Mouse (Mus musculus) hindbrain, embryonic 13.5 days (tissue): ENCODE measurements around the gene Kdm3a. TPM values are rescaled to one million over a fixed set of nuclear protein-coding genes. Genes with fewer than 3 reads are reported as not detected.

ENCODE experiments used
- ATAC-seq: fragments of 200-750 bp; cut with Nextera tagmentation; 2 replicates; pipeline ENCODE4 v1.8.0; 2017; ENCODE audit warnings: moderate TSS enrichment; ENCODE audit not compliant: low FRiP score
- H3K27ac ChIP-seq: fragments of 300-500 bp; sonication (generic); 2 replicates; pipeline ENCODE4 v1.5.1; 2015; ENCODE audit warnings: inconsistent platforms, mild to moderate bottlenecking, moderate library complexity
- H3K27me3 ChIP-seq: fragments of 300-500 bp; sonication (generic); 2 replicates; pipeline ENCODE4 v1.6.1; 2015; ENCODE audit warnings: mild to moderate bottlenecking, inconsistent platforms
- H3K36me3 ChIP-seq: fragments of 300-500 bp; sonication (generic); 2 replicates; pipeline ENCODE4 v1.6.1; 2015; ENCODE audit warnings: mild to moderate bottlenecking, inconsistent platforms
- H3K4me1 ChIP-seq: fragments of 300-500 bp; sonication (generic); replicated peaks from 2 replicates; pipeline ENCODE4 v1.6.1; 2015; ENCODE audit warnings: inconsistent platforms
- H3K4me2 ChIP-seq: fragments of 300-500 bp; sonication (generic); 2 replicates; pipeline ENCODE4 v1.6.1; 2015; ENCODE audit warnings: inconsistent platforms, mild to moderate bottlenecking, moderate library complexity
- H3K4me3 ChIP-seq: fragments of 300-500 bp; sonication (generic); 2 replicates; pipeline ENCODE4 v1.5.1; 2015; ENCODE audit warnings: mild to moderate bottlenecking, inconsistent platforms
- H3K9ac ChIP-seq: fragments of 300-500 bp; sonication (generic); 2 replicates; pipeline ENCODE4 v1.6.1; 2015; ENCODE audit warnings: mild to moderate bottlenecking, inconsistent platforms
- H3K9me3 ChIP-seq: fragments of 300-500 bp; sonication (generic); 2 replicates; pipeline ENCODE4 v1.6.1; 2016; ENCODE audit warnings: inconsistent platforms
- WGBS: fragments of 180-500 bp; shearing (Covaris S2); methylation state at CpG from one replicate; pipeline ENCODE4 v1.1.7; 2015; 5-methylcytosine and 5-hydroxymethylcytosine counted together
- polyA plus RNA-seq: library from polyadenylated mRNA; unstranded; fragments of >200 nt; fragmentation: Nextera tagmentation; extraction: Ambion mirVana; gene quantifications from 2 replicates; pipeline ENCODE4 v1.2.1, GENCODE M21; 2015

Kdm3a gene
- 52.0 and 54.3 TPM in 2 replicates for polyA plus RNA-seq

DNA sequence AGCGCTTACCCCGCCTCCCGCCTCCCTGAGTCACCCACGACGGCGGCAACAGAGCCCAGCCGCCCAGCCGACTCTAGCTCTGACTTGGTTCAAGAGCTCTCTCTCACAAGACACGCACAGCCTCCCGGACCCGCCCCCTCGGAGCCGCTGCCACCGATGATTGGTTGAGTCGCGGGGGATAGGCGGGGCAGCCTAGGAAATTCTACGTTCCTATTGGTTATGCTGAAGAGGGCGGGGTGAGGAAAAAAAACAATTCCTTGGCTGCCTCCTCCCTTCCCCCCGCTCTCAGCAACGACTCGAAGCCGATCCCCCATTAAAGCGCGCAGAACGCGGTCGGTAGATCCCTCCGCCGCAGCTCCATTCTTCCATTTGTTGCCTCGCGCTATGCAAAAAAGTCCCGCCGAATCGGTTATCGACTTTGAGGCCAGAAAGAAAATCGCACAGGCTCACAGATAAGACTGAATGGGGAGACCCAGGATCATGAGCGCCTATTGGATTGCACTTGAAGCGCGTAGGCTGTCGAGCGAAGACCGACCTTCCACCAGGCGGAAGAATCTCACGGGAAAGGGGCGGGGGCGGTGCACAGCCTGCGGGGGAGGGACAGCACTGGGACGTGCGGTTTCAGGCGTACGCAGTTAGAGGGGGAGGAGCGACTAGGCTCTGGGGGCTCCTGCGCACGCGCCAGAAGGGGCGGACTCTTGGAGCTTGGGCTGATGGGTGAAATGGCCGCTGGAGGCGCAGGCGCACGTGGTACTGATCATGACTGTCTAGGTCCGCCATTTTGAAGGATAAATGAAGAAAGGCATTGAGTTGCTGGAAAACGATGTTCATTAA, at the start of gene Kdm3a:
Kdm3a (minus strand) TSS at position 162 of the 834 bp plus-strand sequence.
- Histone ChIP-seq H3K4me3 (peak within 1 kb of the TSS; percentile 83), H3K27me3 (peaks cover 13% of the 10 kb centered on the region)

DNA sequence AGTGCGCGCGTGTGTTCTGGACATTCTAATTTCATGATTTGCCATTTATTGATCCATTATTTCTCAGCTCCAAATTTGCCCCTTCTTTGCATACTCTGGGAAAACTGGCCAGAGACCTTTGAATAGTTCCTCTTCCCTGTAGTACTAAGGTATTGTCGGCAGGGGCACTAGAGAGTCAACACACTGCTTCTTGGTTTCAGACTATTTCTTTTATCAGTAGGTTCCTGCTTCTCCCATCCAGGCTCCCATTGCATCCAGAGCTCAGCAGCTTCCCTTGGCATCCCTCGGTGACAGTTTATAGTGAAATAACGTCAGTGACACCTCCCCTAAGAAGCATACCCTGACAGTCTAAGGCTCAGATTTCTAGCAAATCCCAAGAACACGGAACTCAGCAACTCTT, 46.1 kb upstream of the Kdm3a start:
- no peak overlapping the region for H3K4me3 ChIP-seq
- WGBS, result 69% methylated on average over 7 of the region's 7 CpGs
- H3K36me3 ChIP-seq, result no peaks in the 10 kb centered on the region
- H3K27ac ChIP-seq, result no peak overlapping the region
- no peak overlapping the region for H3K9ac ChIP-seq
- H3K9me3 ChIP-seq, result no peaks in the 10 kb centered on the region
- no peak for ATAC-seq
- no peaks in the 10 kb centered on the region for H3K4me1 ChIP-seq
- H3K27me3 ChIP-seq, result no peaks in the 10 kb centered on the region
- no peak overlapping the region for H3K4me2 ChIP-seq

More for the DNA sequence above, at the start of gene Kdm3a:
- under 1% methylated on average over 62 of the region's 63 CpGs for WGBS
- H3K4me1 ChIP-seq, result peaks cover 30% of the 10 kb centered on the region
- peak within 1 kb of the TSS; percentile 100 for H3K27ac ChIP-seq
- peaks cover 13% of the 10 kb centered on the region for H3K36me3 ChIP-seq
- peak; percentile 97 for ATAC-seq
- H3K4me2 ChIP-seq, result peak within 1 kb of the TSS; percentile 78
- H3K9ac ChIP-seq, result peak within 1 kb of the TSS; percentile 86
- no peaks in the 10 kb centered on the region for H3K9me3 ChIP-seq

DNA sequence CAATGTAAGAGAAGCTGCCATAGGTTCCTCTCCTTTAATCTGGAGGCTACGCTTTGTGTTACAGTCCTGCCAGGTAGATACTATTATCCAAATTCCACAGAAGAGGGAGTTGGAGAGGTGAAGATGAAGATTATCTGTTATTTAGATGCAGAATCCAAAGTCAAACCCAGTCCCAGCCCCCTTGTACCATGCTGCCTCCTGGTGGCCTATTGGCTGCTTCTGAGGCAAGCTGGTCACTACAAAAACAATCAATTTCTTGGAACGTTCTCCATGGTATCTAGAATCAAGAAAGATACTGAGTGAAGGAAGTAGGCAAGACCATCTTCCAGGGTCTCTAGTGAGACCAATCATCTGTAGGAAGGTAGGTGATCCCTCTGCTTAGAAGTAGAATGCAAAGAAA, 40.4 kb upstream of the Kdm3a start:
- Histone ChIP-seq H3K4me3 (no peak overlapping the region), H3K9me3 (no peaks in the 10 kb centered on the region), H3K4me1 (no peaks in the 10 kb centered on the region), H3K27ac (no peak overlapping the region), H3K4me2 (no peak overlapping the region), H3K27me3 (no peaks in the 10 kb centered on the region), H3K36me3 (no peaks in the 10 kb centered on the region), H3K9ac (no peak overlapping the region)
- 70% methylated on average over 2 of the region's 2 CpGs for WGBS
- ATAC-seq, result no peak

DNA sequence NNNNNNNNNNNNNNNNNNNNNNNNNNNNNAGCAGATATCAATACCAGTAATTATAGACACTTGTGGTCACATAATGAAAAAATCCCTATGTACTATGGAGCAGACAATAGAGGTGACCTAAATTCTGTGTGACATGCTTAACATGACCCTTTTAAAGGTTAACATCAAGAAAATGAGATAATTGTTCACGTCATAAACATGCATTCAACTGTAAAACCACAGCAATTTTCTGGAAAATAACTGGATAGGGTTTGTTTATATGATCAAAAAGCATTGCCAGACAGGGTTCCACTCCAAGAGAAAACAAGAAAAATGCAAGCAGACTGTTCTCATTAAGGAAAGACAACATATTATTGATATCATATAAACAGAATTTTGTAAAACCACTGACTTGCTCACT, 31.7 kb upstream of the Kdm3a start:
- no peaks in the 10 kb centered on the region for H3K27me3 ChIP-seq
- H3K4me1 ChIP-seq, result no peaks in the 10 kb centered on the region
- H3K27ac ChIP-seq, result no peak overlapping the region
- H3K4me2 ChIP-seq, result no peak overlapping the region
- no peaks in the 10 kb centered on the region for H3K36me3 ChIP-seq
- 80% methylated on average over 1 of the region's 1 CpGs for WGBS
- H3K4me3 ChIP-seq, result no peak overlapping the region
- ATAC-seq, result no peak
- 0 out of 2 replicates have a peak, but pooled peaks cover 2% of the 10 kb centered on the region for H3K9me3 ChIP-seq
- H3K9ac ChIP-seq, result no peak overlapping the region

DNA sequence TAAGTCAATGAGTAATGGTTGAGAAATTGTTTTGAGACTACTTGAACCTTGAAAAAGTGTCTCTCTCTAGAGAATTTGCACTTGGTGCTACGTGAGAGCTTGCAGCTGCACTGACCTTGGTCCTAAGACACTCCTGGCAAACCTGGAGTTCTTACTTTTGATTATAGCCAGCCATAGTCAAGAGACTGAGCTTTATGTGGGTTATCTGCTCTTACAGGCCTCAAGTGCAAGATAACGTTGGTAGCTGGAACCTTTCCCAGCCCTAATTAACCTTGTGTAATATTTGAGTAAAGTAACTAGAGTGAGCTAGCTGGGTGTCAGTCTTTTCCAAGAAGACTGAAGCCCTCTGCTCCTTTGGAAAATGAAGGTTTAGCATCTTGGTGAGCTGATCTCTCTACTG, 25.5 kb upstream of the Kdm3a start:
- H3K4me1 ChIP-seq, result no peaks in the 10 kb centered on the region
- no peak overlapping the region for H3K9ac ChIP-seq
- WGBS, result 87% methylated on average over 2 of the region's 2 CpGs
- no peaks in the 10 kb centered on the region for H3K36me3 ChIP-seq
- no peak overlapping the region for H3K27ac ChIP-seq
- no peaks in the 10 kb centered on the region for H3K9me3 ChIP-seq
- no peak overlapping the region for H3K4me3 ChIP-seq
- no peaks in the 10 kb centered on the region for H3K27me3 ChIP-seq
- no peak for ATAC-seq
- H3K4me2 ChIP-seq, result no peak overlapping the region

DNA sequence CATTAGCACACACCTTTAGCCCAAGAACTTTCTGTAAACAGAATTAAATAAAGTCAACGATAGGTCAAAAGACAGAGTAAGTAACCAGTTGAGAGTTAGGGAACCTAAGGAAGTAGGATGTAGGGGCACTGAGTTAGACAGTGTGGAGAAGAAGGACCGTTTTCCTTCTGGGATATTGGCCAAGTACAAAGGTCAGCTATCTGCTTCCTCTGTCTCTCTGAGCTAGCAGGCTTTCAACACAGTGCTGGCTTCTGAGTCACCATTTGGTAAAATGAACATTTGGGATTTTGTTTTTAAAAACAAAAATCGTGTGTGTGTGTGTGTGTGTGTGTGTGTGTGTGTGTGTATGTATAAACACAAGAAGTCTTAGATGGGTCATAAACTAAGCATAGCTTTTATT, 23.0 kb upstream of the Kdm3a start:
- H3K27me3 ChIP-seq, result no peaks in the 10 kb centered on the region
- H3K4me3 ChIP-seq, result no peak overlapping the region
- WGBS, result 82% methylated on average over 3 of the region's 3 CpGs
- no peak overlapping the region for H3K4me2 ChIP-seq
- H3K9me3 ChIP-seq, result no peaks in the 10 kb centered on the region
- no peaks in the 10 kb centered on the region for H3K36me3 ChIP-seq
- no peaks in the 10 kb centered on the region for H3K4me1 ChIP-seq
- no peak overlapping the region for H3K9ac ChIP-seq
- no peak for ATAC-seq
- H3K27ac ChIP-seq, result no peak overlapping the region

DNA sequence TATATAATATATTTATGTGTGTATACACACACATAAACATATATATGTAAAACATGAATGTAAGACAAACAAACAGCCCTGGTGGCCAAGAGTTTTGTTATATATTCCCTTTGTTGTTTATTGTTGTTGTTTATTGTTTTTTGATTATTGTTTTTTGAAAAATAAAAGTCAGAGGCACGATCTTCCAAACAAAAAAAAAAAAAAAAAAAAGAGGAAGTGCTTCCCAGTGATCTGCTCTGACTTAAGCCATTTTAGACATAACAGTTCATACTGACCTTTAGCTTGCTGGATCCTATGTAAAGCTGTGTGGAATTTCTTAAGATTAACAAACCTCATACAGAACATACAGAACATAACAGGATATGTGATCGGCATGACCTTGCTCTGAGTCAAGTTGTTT, 19.1 kb upstream of the Kdm3a start:
- WGBS, result 94% methylated on average over 2 of the region's 2 CpGs
- Histone ChIP-seq H3K4me1 (no peaks in the 10 kb centered on the region), H3K4me2 (no peak overlapping the region), H3K4me3 (no peak overlapping the region), H3K36me3 (no peaks in the 10 kb centered on the region), H3K27me3 (no peaks in the 10 kb centered on the region), H3K27ac (no peak overlapping the region), H3K9me3 (no peaks in the 10 kb centered on the region), H3K9ac (no peak overlapping the region)
- no peak for ATAC-seq

DNA sequence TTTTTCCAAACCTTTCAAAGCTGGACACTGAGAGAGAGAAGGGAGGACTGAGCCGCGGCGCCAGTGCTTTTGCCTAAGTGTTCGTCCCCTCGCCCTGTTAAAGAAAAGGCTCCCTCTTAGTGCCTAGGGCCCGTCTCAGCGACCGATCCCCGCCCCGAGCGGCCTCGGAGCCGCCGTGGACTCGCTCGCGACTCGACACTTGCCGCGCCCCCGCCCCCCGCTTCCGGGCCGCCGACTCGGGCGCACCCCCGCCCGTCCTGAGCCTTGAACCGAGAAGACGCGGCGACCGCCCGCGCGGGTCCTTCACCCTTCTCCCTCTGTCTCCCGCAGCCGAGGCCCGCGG, 333 bp downstream of the Kdm3a start:
- 1% methylated on average over 40 of the region's 41 CpGs for WGBS
- H3K9ac ChIP-seq, result peak overlapping the region; percentile 86
- ATAC-seq, result no peak; the same call in 1 of the 2 replicates
- peak overlapping the region; percentile 100 for H3K27ac ChIP-seq
- H3K4me3 ChIP-seq, result peak overlapping the region; percentile 83
- H3K4me2 ChIP-seq, result peak overlapping the region; percentile 78
- H3K4me1 ChIP-seq, result peaks cover 30% of the 10 kb centered on the region
- peaks cover 15% of the 10 kb centered on the region for H3K36me3 ChIP-seq
- H3K9me3 ChIP-seq, result no peaks in the 10 kb centered on the region
- H3K27me3 ChIP-seq, result peaks cover 10% of the 10 kb centered on the region

DNA sequence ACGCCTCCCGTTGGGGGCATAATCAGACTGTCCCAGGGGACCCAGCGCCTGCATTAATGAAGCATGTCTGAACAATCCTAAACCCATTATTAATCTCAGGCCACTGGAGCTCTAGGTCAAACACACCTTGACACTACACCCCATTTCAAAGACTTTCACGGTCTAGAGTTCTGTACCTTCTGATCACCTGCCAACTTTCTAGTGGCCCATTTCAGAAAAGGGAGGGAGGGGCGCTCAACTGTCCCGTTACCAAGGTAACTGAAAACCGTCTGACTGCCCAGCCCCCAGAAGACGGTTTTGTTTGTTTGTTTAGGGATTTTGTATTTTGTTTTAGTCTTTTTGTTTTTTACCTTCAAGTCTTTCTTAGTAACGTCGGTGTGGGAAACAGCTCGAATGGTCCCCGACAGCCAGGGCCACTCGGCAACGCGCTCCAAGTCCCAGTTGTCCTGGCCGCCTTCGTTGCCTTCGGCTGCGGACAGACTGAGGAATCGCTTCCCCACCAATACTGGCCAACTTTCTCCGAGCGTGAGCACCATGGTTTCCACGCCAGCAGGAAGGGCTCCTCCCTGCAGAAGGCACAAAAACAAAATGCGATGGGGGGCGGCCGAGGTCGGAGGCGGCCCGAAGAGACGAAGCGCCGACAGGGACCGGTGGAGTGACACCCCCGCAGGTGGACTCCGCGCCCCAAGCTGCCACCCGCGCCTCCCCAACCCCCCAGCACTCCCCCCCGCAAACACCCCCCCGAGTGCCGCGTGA, 906 bp downstream of the Kdm3a start:
- Histone ChIP-seq H3K4me1 (peaks cover 32% of the 10 kb centered on the region), H3K27ac (peak overlapping the region; percentile 100), H3K4me2 (peak overlapping the region; percentile 78), H3K9ac (peak overlapping the region; percentile 86), H3K36me3 (peaks cover 18% of the 10 kb centered on the region), H3K9me3 (no peaks in the 10 kb centered on the region), H3K27me3 (peaks cover 4% of the 10 kb centered on the region), H3K4me3 (peak overlapping the region; percentile 83)
- ATAC-seq, result no peak
- 1% methylated on average over 40 of the region's 42 CpGs for WGBS

DNA sequence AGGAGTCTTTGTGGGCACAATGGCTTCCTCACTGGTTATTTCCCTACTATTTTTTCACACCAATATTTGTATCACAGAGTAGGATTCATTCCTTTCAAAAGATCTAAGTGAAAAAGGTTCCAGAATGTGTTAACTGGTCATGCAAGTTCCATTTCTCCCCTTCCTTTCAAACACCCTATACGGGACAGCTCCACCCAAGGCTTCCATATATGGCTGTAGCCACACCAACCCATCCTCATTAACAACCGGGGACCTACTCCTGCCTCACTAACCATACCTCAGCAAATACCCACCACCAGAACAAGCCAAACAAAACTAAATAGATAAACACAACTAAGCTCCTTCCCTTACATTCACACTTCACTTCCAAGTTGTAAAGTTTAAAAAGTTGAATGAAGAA, 1.6 kb downstream of the Kdm3a start:
- Histone ChIP-seq H3K9me3 (no peaks in the 10 kb centered on the region), H3K36me3 (peaks cover 23% of the 10 kb centered on the region), H3K27me3 (no peaks in the 10 kb centered on the region; the same call in 1 of the 2 replicates), H3K4me2 (peak overlapping the region; percentile 78), H3K4me1 (peaks cover 32% of the 10 kb centered on the region), H3K4me3 (peak overlapping the region; percentile 83), H3K9ac (peak overlapping the region; percentile 86), H3K27ac (no peak overlapping the region)
- no peak for ATAC-seq
- 9% methylated on average over 2 of the region's 2 CpGs for whole genome bisulfite sequencing

DNA sequence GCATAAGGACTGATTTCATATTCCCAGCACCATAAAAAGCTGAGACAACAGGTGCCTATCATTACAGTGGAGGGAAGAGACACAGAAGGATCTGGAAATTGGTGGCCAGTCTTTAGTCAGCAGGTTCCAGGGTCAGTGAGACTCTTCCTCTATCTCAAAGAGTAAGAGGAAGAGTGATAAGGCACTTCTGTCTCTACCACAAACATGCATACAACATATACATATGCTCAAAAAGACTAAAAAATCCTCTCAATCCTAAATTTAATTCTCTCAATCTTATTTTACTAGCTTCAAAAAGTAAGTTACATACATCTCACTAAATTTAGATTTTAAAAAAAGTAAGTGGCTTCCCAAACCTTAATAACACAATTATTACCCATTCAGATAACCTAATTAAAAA, 5.5 kb downstream of the Kdm3a start:
- ATAC-seq, result no peak
- H3K36me3 ChIP-seq, result peaks cover 57% of the 10 kb centered on the region
- no peak overlapping the region for H3K27ac ChIP-seq
- H3K4me2 ChIP-seq, result no peak overlapping the region
- H3K9me3 ChIP-seq, result no peaks in the 10 kb centered on the region
- no peak overlapping the region for H3K4me3 ChIP-seq
- peaks cover 32% of the 10 kb centered on the region for H3K4me1 ChIP-seq
- H3K9ac ChIP-seq, result no peak overlapping the region
- H3K27me3 ChIP-seq, result no peaks in the 10 kb centered on the region

DNA sequence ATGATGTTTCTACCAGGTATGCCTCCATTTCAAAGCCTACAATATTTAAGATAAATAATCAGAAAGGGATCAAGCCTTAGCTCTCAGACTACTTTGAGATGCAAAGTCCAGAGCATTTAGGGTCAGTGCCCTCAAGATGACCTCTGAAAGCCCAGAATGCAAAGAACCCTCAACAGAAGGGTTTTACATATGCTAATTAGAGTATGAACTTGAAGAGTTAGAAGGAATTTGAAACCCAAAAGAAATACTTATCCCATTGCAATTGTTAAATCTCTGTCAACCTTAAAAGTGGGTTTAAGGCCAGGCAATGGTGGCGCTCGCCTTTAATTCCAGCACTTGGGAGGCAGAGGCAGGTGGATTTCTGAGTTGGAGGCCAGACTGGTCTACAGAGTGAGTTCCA, 6.8 kb downstream of the Kdm3a start:
- H3K27ac ChIP-seq, result no peak overlapping the region
- H3K36me3 ChIP-seq, result peaks cover 67% of the 10 kb centered on the region
- ATAC-seq, result no peak
- H3K27me3 ChIP-seq, result no peaks in the 10 kb centered on the region
- no peak overlapping the region for H3K4me2 ChIP-seq
- H3K4me3 ChIP-seq, result no peak overlapping the region
- H3K4me1 ChIP-seq, result peaks cover 24% of the 10 kb centered on the region
- no peaks in the 10 kb centered on the region for H3K9me3 ChIP-seq
- 82% methylated on average over 2 of the region's 2 CpGs for WGBS
- no peak overlapping the region for H3K9ac ChIP-seq
